In the genomic region with DNA sequence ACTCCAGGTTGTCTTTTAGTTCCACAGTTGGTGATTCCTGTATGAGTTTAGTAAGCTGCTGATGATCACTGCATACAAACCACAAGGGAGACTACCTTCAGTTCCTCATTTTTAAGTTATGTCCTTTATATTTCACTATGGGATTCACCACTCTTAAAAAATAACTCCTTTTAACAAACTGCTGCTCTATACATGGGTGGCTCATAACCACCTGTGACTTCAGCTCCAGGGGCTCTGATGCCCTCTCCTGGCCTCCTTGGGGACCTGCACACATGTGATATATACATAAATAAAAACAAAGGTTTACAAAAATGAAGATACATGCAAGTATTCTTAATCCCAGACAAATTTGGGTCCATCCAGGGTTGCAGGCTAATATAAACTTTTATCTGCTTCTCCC, we compare ENCODE assay signal across 10 mouse cellular contexts. TPM values are rescaled to one million over a fixed set of nuclear protein-coding genes. Genes with fewer than 3 reads are reported as not detected.
DNase-seq lines count a peak whose midpoint lies in the region; ATAC-seq and TF ChIP-seq lines count a peak whose summit lies in the region.
"Had no signal": no experiment of that assay in that cellular context is flagged by ENCODE, and none has a peak within 500 bp of the region (broad histone marks: within the 10 kb centered on the region; RNA-seq: fewer than 3 reads in every experiment).

No protein-coding gene starts in this region.

- no peaks in the 10 kb centered on the region for H3K9me3 ChIP-seq in kidney, postnatal 0 days (replicated peaks; ENCODE audit: low read length)
- no peaks in the 10 kb centered on the region for H3K9me3 ChIP-seq in kidney, embryonic 16.5 days (ENCODE audit: low read length)
- H3K9me3 ChIP-seq in kidney, embryonic 14.5 days (ENCODE audit: control insufficient read depth, low read length) = no peaks in the 10 kb centered on the region
- H3K9me3 ChIP-seq: embryonic facial prominence, embryonic 12.5 days had no signal

- no peaks in the 10 kb centered on the region for H3K27me3 ChIP-seq in kidney, postnatal 0 days (ENCODE audit: insufficient read depth, low read length)
- no peaks in the 10 kb centered on the region for H3K27me3 ChIP-seq in kidney, embryonic 16.5 days (ENCODE audit: insufficient read depth, low read length)
- no peaks in the 10 kb centered on the region for H3K27me3 ChIP-seq in kidney, embryonic 14.5 days (ENCODE audit: control insufficient read depth, insufficient read depth, low read length)
- H3K27me3 ChIP-seq: embryonic facial prominence, embryonic 12.5 days had no signal

- TF ChIP-seq CTCF in kidney, postnatal 0 days (IDR thresholded peaks at IDR 0.05; ENCODE audit: low read depth) = peak; percentile 58
- peak; percentile 29; the same call in 1 of the 2 replicates for TF ChIP-seq CTCF in bone marrow macrophage, adult 2 months (IDR thresholded peaks at IDR 0.05; ENCODE audit: low read depth, low read length)

- H3K27ac ChIP-seq in kidney, postnatal 0 days = no peak overlapping the region
- H3K27ac ChIP-seq in kidney, embryonic 16.5 days (ENCODE audit: low read length) = no peak overlapping the region
- no peak overlapping the region for H3K27ac ChIP-seq in bone marrow macrophage, adult 2 months (ENCODE audit: insufficient read depth, low read depth, low read length)
- H3K27ac ChIP-seq in kidney, embryonic 14.5 days (ENCODE audit: low read depth, low read length) = no peak overlapping the region
- H3K27ac ChIP-seq: embryonic facial prominence, embryonic 12.5 days had no signal

- peak; percentile 19 for DNase-seq in kidney, postnatal 0 days (ENCODE audit: low spot score)
- peak; percentile 19 for DNase-seq in thymus, postnatal 0 days (ENCODE audit: low spot score)
- no peak for DNase-seq in thymus, postnatal 36 days
- peak; percentile 43 for DNase-seq in testis, postnatal 10 days (ENCODE audit: low spot score)
- no peak for DNase-seq in layer of hippocampus, adult 9-10 months (ENCODE audit: low spot score)
- DNase-seq: lung, adult 18-20 months had no signal

- H3K4me1 ChIP-seq in kidney, postnatal 0 days (replicated peaks; ENCODE audit: insufficient read depth, low read length) = no peaks in the 10 kb centered on the region
- H3K4me1 ChIP-seq in kidney, embryonic 16.5 days (ENCODE audit: insufficient read depth, low read length) = no peaks in the 10 kb centered on the region
- H3K4me1 ChIP-seq in bone marrow macrophage, adult 2 months (ENCODE audit: control insufficient read depth, insufficient read depth, low read length) = peaks cover 2% of the 10 kb centered on the region; the same call in 1 of the 2 replicates
- no peaks in the 10 kb centered on the region for H3K4me1 ChIP-seq in kidney, embryonic 14.5 days (ENCODE audit: control insufficient read depth, insufficient read depth, low read length)
- H3K4me1 ChIP-seq: embryonic facial prominence, embryonic 12.5 days had no signal

- TF ChIP-seq POLR2A in bone marrow macrophage, adult 2 months (IDR thresholded peaks at IDR 0.05; ENCODE audit: borderline replicate concordance, low read depth, low read length) = no peak

- no peak overlapping the region for H3K9ac ChIP-seq in kidney, postnatal 0 days (ENCODE audit: low read depth, low read length)
- H3K9ac ChIP-seq in kidney, embryonic 16.5 days (replicated peaks; ENCODE audit: low read length) = no peak overlapping the region
- no peak overlapping the region for H3K9ac ChIP-seq in kidney, embryonic 14.5 days (ENCODE audit: low read depth, low read length)
- H3K9ac ChIP-seq: embryonic facial prominence, embryonic 12.5 days had no signal

- ATAC-seq in kidney, postnatal 0 days (replicated peaks; ENCODE audit: low FRiP score, low read depth) = no peak
- no peak for ATAC-seq in kidney, embryonic 16.5 days (ENCODE audit: low FRiP score, low TSS enrichment)
- no peak for ATAC-seq in kidney, embryonic 14.5 days (ENCODE audit: low FRiP score, low TSS enrichment)

- no peak overlapping the region for H3K4me3 ChIP-seq in kidney, postnatal 0 days (replicated peaks; ENCODE audit: low read depth, low read length)
- H3K4me3 ChIP-seq in kidney, embryonic 16.5 days (ENCODE audit: low read length) = no peak overlapping the region
- no peak overlapping the region for H3K4me3 ChIP-seq in bone marrow macrophage, adult 2 months (ENCODE audit: insufficient read depth, low read length)
- no peak overlapping the region for H3K4me3 ChIP-seq in kidney, embryonic 14.5 days (ENCODE audit: low read length)
- H3K4me3 ChIP-seq: embryonic facial prominence, embryonic 12.5 days had no signal

- H3K4me2 ChIP-seq in kidney, postnatal 0 days (ENCODE audit: low read length) = no peak overlapping the region
- no peak overlapping the region for H3K4me2 ChIP-seq in kidney, embryonic 16.5 days (replicated peaks; ENCODE audit: low read depth, low read length)
- H3K4me2 ChIP-seq in kidney, embryonic 14.5 days (replicated peaks; ENCODE audit: low read depth, low read length) = no peak overlapping the region
- H3K4me2 ChIP-seq: embryonic facial prominence, embryonic 12.5 days had no signal

- H3K36me3 ChIP-seq in kidney, postnatal 0 days (ENCODE audit: insufficient read depth, low read length) = peaks cover 52% of the 10 kb centered on the region
- H3K36me3 ChIP-seq in kidney, embryonic 16.5 days (ENCODE audit: insufficient read depth, low read length) = peaks cover 59% of the 10 kb centered on the region
- H3K36me3 ChIP-seq in kidney, embryonic 14.5 days (ENCODE audit: control insufficient read depth, insufficient read depth, low read length) = peaks cover 81% of the 10 kb centered on the region

RNA-seq across cellular contexts. Expression of a gene that starts 17.0 kb away (rescaled TPM):
- polyA plus RNA-seq in kidney, postnatal 0 days (2015; fragmentation: Nextera tagmentation; extraction: Ambion mirVana) = 49.2 and 50.3 TPM in 2 replicates
- 52.2 and 55.3 TPM in 2 replicates for polyA plus RNA-seq in kidney, embryonic 16.5 days (2015; fragmentation: Nextera tagmentation; extraction: Ambion mirVana)
- 73.7 and 80.5 TPM in 2 replicates for polyA plus RNA-seq in thymus, postnatal 0 days (2015; fragmentation: Nextera tagmentation; extraction: Ambion mirVana)
- 44.3 and 49.0 TPM in 2 replicates for polyA plus RNA-seq in bone marrow macrophage, adult 2 months (2012; ENCODE audit: insufficient read depth, insufficient read length, missing spikeins)
- polyA plus RNA-seq in kidney, embryonic 14.5 days (2014; fragmentation: Nextera tagmentation; extraction: Ambion mirVana) = 66.4 and 69.8 TPM in 2 replicates

RNA-seq across cellular contexts. Expression of a gene that starts 17.6 kb away (rescaled TPM):
- 19.6 and 20.3 TPM in 2 replicates for polyA plus RNA-seq in kidney, postnatal 0 days (2015; fragmentation: Nextera tagmentation; extraction: Ambion mirVana)
- 19.0 and 22.0 TPM in 2 replicates for polyA plus RNA-seq in kidney, embryonic 16.5 days (2015; fragmentation: Nextera tagmentation; extraction: Ambion mirVana)
- polyA plus RNA-seq in thymus, postnatal 0 days (2015; fragmentation: Nextera tagmentation; extraction: Ambion mirVana) = 24.6 and 29.6 TPM in 2 replicates
- polyA plus RNA-seq in bone marrow macrophage, adult 2 months (2012; ENCODE audit: insufficient read depth, insufficient read length, missing spikeins) = 58.7 and 65.8 TPM in 2 replicates
- 26.6 and 34.0 TPM in 2 replicates for polyA plus RNA-seq in kidney, embryonic 14.5 days (2014; fragmentation: Nextera tagmentation; extraction: Ambion mirVana)

Comparison
In these comparisons a context has a peak if more than half of its experiments do, and no peak if none do; other contexts are left out.
1. DNase-seq: peak in kidney, postnatal 0 days (single experiment), thymus, postnatal 0 days (single experiment) and testis, postnatal 10 days (single experiment); none in thymus, postnatal 36 days (0 of 2) and layer of hippocampus, adult 9-10 months (single experiment).